Mouse (Mus musculus) hindbrain, embryonic 11.5 days (tissue): Measurements from ENCODE around the gene Cobll1. TPM values are rescaled to one million over a fixed set of nuclear protein-coding genes. Genes with fewer than 3 reads are reported as not detected.
"Not testable (repeated sequence)": the region's sequence is repeated elsewhere in the genome, so short reads cannot be mapped to it uniquely, and the experiment has no call there.

ENCODE experiments used
- ATAC-seq: fragments of 200-750 bp; cut with Nextera tagmentation; 2 replicates; pipeline ENCODE4 v1.8.0; 2017; ENCODE audit warnings: mild to moderate bottlenecking, moderate TSS enrichment, moderate library complexity; ENCODE audit not compliant: low FRiP score
- DNase-seq: peaks from one replicate; pipeline ENCODE4 v3.0.0-alpha.2; 2015; ENCODE audit warnings: low spot score
- H3K27ac ChIP-seq: fragments of 300-500 bp; sonication (generic); 2 replicates; pipeline ENCODE4 v1.5.1; 2014; ENCODE audit warnings: mild to moderate bottlenecking, low read depth, low read length
- H3K27me3 ChIP-seq: fragments of 300-500 bp; sonication (generic); 2 replicates; pipeline ENCODE4 v1.6.1; 2014; ENCODE audit warnings: mild to moderate bottlenecking, low read length, moderate library complexity, mixed read lengths; ENCODE audit not compliant: control insufficient read depth, insufficient read depth
- H3K36me3 ChIP-seq: fragments of 300-500 bp; sonication (generic); 2 replicates; pipeline ENCODE4 v1.6.1; 2014; ENCODE audit warnings: mild to moderate bottlenecking, low read length, moderate library complexity, mixed read lengths; ENCODE audit not compliant: control insufficient read depth, insufficient read depth
- H3K4me1 ChIP-seq: fragments of 300-500 bp; sonication (generic); replicated peaks from 2 replicates; pipeline ENCODE4 v1.6.1; 2014; ENCODE audit warnings: low read length, mixed read lengths; ENCODE audit not compliant: control insufficient read depth, insufficient read depth
- H3K4me2 ChIP-seq: fragments of 300-500 bp; sonication (generic); replicated peaks from 2 replicates; pipeline ENCODE4 v1.6.1; 2014; ENCODE audit warnings: mild to moderate bottlenecking, low read depth, low read length
- H3K4me3 ChIP-seq: fragments of 300-500 bp; sonication (generic); 2 replicates; pipeline ENCODE4 v1.5.1; 2014; ENCODE audit warnings: low read depth, low read length
- H3K9ac ChIP-seq: fragments of 300-500 bp; sonication (generic); 2 replicates; pipeline ENCODE4 v1.6.1; 2014; ENCODE audit warnings: low read depth, low read length
- H3K9me3 ChIP-seq: fragments of 300-500 bp; sonication (generic); 2 replicates; pipeline ENCODE4 v1.6.1; 2016; ENCODE audit warnings: low read length; ENCODE audit not compliant: control insufficient read depth
- WGBS: fragments of 180-500 bp; shearing (Covaris S2); extraction: QIAGEN DNeasy Blood & Tissue Kit; methylation state at CpG from one replicate; pipeline ENCODE4 v1.1.7; 2014; 5-methylcytosine and 5-hydroxymethylcytosine counted together
- polyA plus RNA-seq: library from polyadenylated mRNA; unstranded; fragments of >200 nt; fragmentation: Nextera tagmentation; extraction: Ambion mirVana; gene quantifications from 2 replicates; pipeline ENCODE4 v1.2.1, GENCODE M21; 2014

The Cobll1 gene
- polyA plus RNA-seq, 1 experiment from 2014 or later = 2.2 TPM

GRCm38 (mm10) chr2:65267834-65268233 is 28.6 kb upstream of the Cobll1 start:
- H3K4me3 ChIP-seq = no peak overlapping the region
- WGBS = 70% methylated on average over 4 of the region's 4 CpGs
- no peaks in the 10 kb centered on the region for H3K27me3 ChIP-seq
- H3K27ac ChIP-seq = no peak overlapping the region
- H3K36me3 ChIP-seq = no peaks in the 10 kb centered on the region
- no peaks in the 10 kb centered on the region for H3K9me3 ChIP-seq
- no peak overlapping the region for H3K9ac ChIP-seq
- DNase-seq (no peak), ATAC-seq (no peak)
- H3K4me1 ChIP-seq = no peaks in the 10 kb centered on the region
- no peak overlapping the region for H3K4me2 ChIP-seq

GRCm38 (mm10) chr2:65266576-65267299 is 27.5 kb upstream of the Cobll1 start:
- no peak overlapping the region for H3K9ac ChIP-seq
- H3K36me3 ChIP-seq = no peaks in the 10 kb centered on the region
- no peaks in the 10 kb centered on the region for H3K9me3 ChIP-seq
- no peak overlapping the region for H3K27ac ChIP-seq
- WGBS = 83% methylated on average over 5 of the region's 5 CpGs
- DNase-seq = no peak
- no peak for ATAC-seq
- no peak overlapping the region for H3K4me2 ChIP-seq
- no peaks in the 10 kb centered on the region for H3K27me3 ChIP-seq
- no peak overlapping the region for H3K4me3 ChIP-seq
- no peaks in the 10 kb centered on the region for H3K4me1 ChIP-seq

GRCm38 (mm10) chr2:65262251-65262650 is 23.0 kb upstream of the Cobll1 start:
- Histone ChIP-seq H3K4me1 (no peaks in the 10 kb centered on the region), H3K27me3 (no peaks in the 10 kb centered on the region), H3K27ac (no peak overlapping the region), H3K9ac (no peak overlapping the region), H3K4me2 (no peak overlapping the region), H3K9me3 (no peaks in the 10 kb centered on the region), H3K36me3 (no peaks in the 10 kb centered on the region), H3K4me3 (no peak overlapping the region)
- no peak for ATAC-seq
- WGBS = 82% methylated on average over 4 of the region's 4 CpGs
- no peak for DNase-seq

GRCm38 (mm10) chr2:65260828-65261227 is 21.6 kb upstream of the Cobll1 start:
- not testable (repeated sequence) for DNase-seq, H3K36me3 ChIP-seq, H3K27me3 ChIP-seq, H3K9me3 ChIP-seq, H3K4me2 ChIP-seq, H3K27ac ChIP-seq, H3K9ac ChIP-seq, ATAC-seq, H3K4me1 ChIP-seq, H3K4me3 ChIP-seq
- WGBS = 74% methylated on average over 6 of the region's 6 CpGs

- Histone ChIP-seq H3K4me1 (no peaks in the 10 kb centered on the region), H3K27ac (no peak overlapping the region), H3K9me3 (no peaks in the 10 kb centered on the region), H3K36me3 (no peaks in the 10 kb centered on the region), H3K4me2 (no peak overlapping the region), H3K9ac (no peak overlapping the region), H3K27me3 (no peaks in the 10 kb centered on the region), H3K4me3 (no peak overlapping the region)
- DNase-seq (no peak), ATAC-seq (no peak)
- 86% methylated on average over 4 of the region's 4 CpGs for WGBS
Measured at GRCm38 (mm10) chr2:65260400-65260799, 21.2 kb upstream of the Cobll1 start.

- no peak overlapping the region for H3K4me3 ChIP-seq
- H3K27ac ChIP-seq = no peak overlapping the region
- WGBS = 67% methylated on average over 2 of the region's 2 CpGs
- H3K4me2 ChIP-seq = no peak overlapping the region
- H3K9ac ChIP-seq = no peak overlapping the region
- H3K36me3 ChIP-seq = no peaks in the 10 kb centered on the region
- no peak for ATAC-seq
- no peak for DNase-seq
- H3K27me3 ChIP-seq = no peaks in the 10 kb centered on the region
- H3K4me1 ChIP-seq = no peaks in the 10 kb centered on the region
- no peaks in the 10 kb centered on the region for H3K9me3 ChIP-seq
Measured at GRCm38 (mm10) chr2:65257446-65257845, 18.2 kb upstream of the Cobll1 start.

GRCm38 (mm10) chr2:65256494-65257254 is 17.5 kb upstream of the Cobll1 start:
- no peak for ATAC-seq
- H3K9me3 ChIP-seq = no peaks in the 10 kb centered on the region
- H3K9ac ChIP-seq = no peak overlapping the region
- WGBS = 82% methylated on average over 6 of the region's 6 CpGs
- DNase-seq = no peak
- no peaks in the 10 kb centered on the region for H3K36me3 ChIP-seq
- no peak overlapping the region for H3K4me2 ChIP-seq
- no peak overlapping the region for H3K4me3 ChIP-seq
- no peaks in the 10 kb centered on the region for H3K4me1 ChIP-seq
- no peak overlapping the region for H3K27ac ChIP-seq
- no peaks in the 10 kb centered on the region for H3K27me3 ChIP-seq

- Histone ChIP-seq H3K4me2 (no peak overlapping the region), H3K36me3 (no peaks in the 10 kb centered on the region), H3K4me1 (no peaks in the 10 kb centered on the region), H3K9ac (no peak overlapping the region), H3K27me3 (no peaks in the 10 kb centered on the region), H3K4me3 (no peak overlapping the region), H3K9me3 (no peaks in the 10 kb centered on the region), H3K27ac (no peak overlapping the region)
- ATAC-seq = no peak
- WGBS = 65% methylated on average over 5 of the region's 5 CpGs
- no peak for DNase-seq
Measured at GRCm38 (mm10) chr2:65250589-65251104, 11.4 kb upstream of the Cobll1 start.

- 62% methylated on average over 2 of the region's 2 CpGs for WGBS
- H3K27me3 ChIP-seq = no peaks in the 10 kb centered on the region
- H3K9me3 ChIP-seq = no peaks in the 10 kb centered on the region
- ATAC-seq = no peak
- H3K36me3 ChIP-seq = no peaks in the 10 kb centered on the region
- no peak overlapping the region for H3K27ac ChIP-seq
- no peak for DNase-seq
- H3K9ac ChIP-seq = no peak overlapping the region
- no peak overlapping the region for H3K4me3 ChIP-seq
- H3K4me1 ChIP-seq = no peaks in the 10 kb centered on the region
- H3K4me2 ChIP-seq = no peak overlapping the region
Measured at GRCm38 (mm10) chr2:65249575-65249974, 10.4 kb upstream of the Cobll1 start.
